Mouse (Mus musculus): ENCODE data around the gene Cysrt1.
"Not testable (repeated sequence)": the region's sequence is repeated elsewhere in the genome, so short reads cannot be mapped to it uniquely, and the experiment has no call there.

The Cysrt1 gene

GRCm38 (mm10) chr2:25265897-25266656 lies 23.8 kb upstream of the Cysrt1 start:
- no peak for DNase-seq (ENCODE audit: inconsistent age in 2 of 2, low spot score in 1 of 2)

GRCm38 (mm10) chr2:25264851-25265250 lies 22.6 kb upstream of the Cysrt1 start:
- peak in 1 of 2 experiments; percentile 50 for DNase-seq (ENCODE audit: inconsistent age in 2 of 2, low spot score in 1 of 2)

GRCm38 (mm10) chr2:25264286-25264660 lies 22.0 kb upstream of the Cysrt1 start:
- no peak for DNase-seq (ENCODE audit: inconsistent age in 2 of 2, low spot score in 1 of 2)

- no peak for DNase-seq (ENCODE audit: inconsistent age in 2 of 2, low spot score in 1 of 2)
Observed at GRCm38 (mm10) chr2:25263623-25264285, 21.5 kb upstream of the Cysrt1 start.

- DNase-seq (ENCODE audit: inconsistent age in 2 of 2, low spot score in 1 of 2) = no peak
Observed at GRCm38 (mm10) chr2:25262795-25263622, 20.8 kb upstream of the Cysrt1 start.

GRCm38 (mm10) chr2:25262291-25262767 lies 20.1 kb upstream of the Cysrt1 start, which contains the start of gene Tprn:
TSS of gene Tprn (plus strand) at chr2:25262618.
- peak; percentile 95 to 97 for DNase-seq (ENCODE audit: inconsistent age in 2 of 2, low spot score in 1 of 2)

GRCm38 (mm10) chr2:25261870-25262269 lies 19.6 kb upstream of the Cysrt1 start:
- no peak for DNase-seq (ENCODE audit: inconsistent age in 2 of 2, low spot score in 1 of 2)

GRCm38 (mm10) chr2:25258887-25259286 lies 16.6 kb upstream of the Cysrt1 start:
- DNase-seq (ENCODE audit: inconsistent age in 2 of 2, low spot score in 1 of 2) = no peak

GRCm38 (mm10) chr2:25257250-25257649 lies 15.0 kb upstream of the Cysrt1 start:
- DNase-seq (ENCODE audit: inconsistent age in 2 of 2, low spot score in 1 of 2) = not testable (repeated sequence)

- DNase-seq (ENCODE audit: inconsistent age in 2 of 2, low spot score in 1 of 2) = peak in 1 of 2 experiments; percentile 72
Observed at GRCm38 (mm10) chr2:25256443-25257109, 14.3 kb upstream of the Cysrt1 start.

- peak; percentile 89 to 95 for DNase-seq (ENCODE audit: inconsistent age in 2 of 2, low spot score in 1 of 2)
Observed at GRCm38 (mm10) chr2:25255284-25255779, 13.1 kb upstream of the Cysrt1 start, which contains the start of gene Tmem203. TSS of gene Tmem203 (plus strand) at chr2:25255439.

- DNase-seq (ENCODE audit: inconsistent age in 2 of 2, low spot score in 1 of 2) = peak in 1 of 2 experiments; percentile 52
Observed at GRCm38 (mm10) chr2:25252331-25252730, 10.1 kb upstream of the Cysrt1 start.

GRCm38 (mm10) chr2:25246183-25247072 lies 4.2 kb upstream of the Cysrt1 start, which contains the start of gene AL732309.1:
TSS of gene AL732309.1 (minus strand) at chr2:25246863.
- no peak for DNase-seq (ENCODE audit: inconsistent age in 2 of 2, low spot score in 1 of 2)

GRCm38 (mm10) chr2:25244144-25244543 lies 1.9 kb upstream of the Cysrt1 start:
- DNase-seq (ENCODE audit: inconsistent age in 2 of 2, low spot score in 1 of 2) = peak in 1 of 2 experiments; percentile 25

- DNase-seq (ENCODE audit: inconsistent age in 2 of 2, low spot score in 1 of 2) = no peak
Observed at GRCm38 (mm10) chr2:25243342-25243741, 1.1 kb upstream of the Cysrt1 start.

- peak in 1 of 2 experiments; percentile 47 for DNase-seq (ENCODE audit: inconsistent age in 2 of 2, low spot score in 1 of 2)
Observed at GRCm38 (mm10) chr2:25241438-25241775, 845 bp downstream of the Cysrt1 start.

- DNase-seq (ENCODE audit: inconsistent age in 2 of 2, low spot score in 1 of 2) = peak; percentile 80 to 91
Observed at GRCm38 (mm10) chr2:25240723-25241437, 1.4 kb downstream of the Cysrt1 start.

GRCm38 (mm10) chr2:25240310-25240709 lies 1.9 kb downstream of the Cysrt1 start:
- DNase-seq (ENCODE audit: inconsistent age in 2 of 2, low spot score in 1 of 2) = peak in 1 of 2 experiments; percentile 25

- DNase-seq (ENCODE audit: inconsistent age in 2 of 2, low spot score in 1 of 2) = peak in 1 of 2 experiments; percentile 53
Observed at GRCm38 (mm10) chr2:25239766-25240165, 2.5 kb downstream of the Cysrt1 start.
